33 mouse cellular contexts compared by ENCODE assay signal in genomic region chr10:84807206-84807605, GRCm38 (mm10). TPM values are rescaled to one million over a fixed set of nuclear protein-coding genes. Genes with fewer than 3 reads are reported as not detected.
DNase-seq lines count a peak whose midpoint lies in the region; ATAC-seq and TF ChIP-seq lines count a peak whose summit lies in the region.
"Had no signal": no experiment of that assay in that cellular context is flagged by ENCODE, and none has a peak within 500 bp of the region (broad histone marks: within the 10 kb centered on the region; RNA-seq: fewer than 3 reads in every experiment).

No protein-coding gene starts in this region.

- no peak for ATAC-seq in embryonic facial prominence, embryonic 14.5 days (ENCODE audit: low read depth)
- 0 out of 2 replicates have a peak, but pooled peaks have one; percentile 29 for ATAC-seq in hindbrain, embryonic 12.5 days (ENCODE audit: low FRiP score)
- peak; percentile 16; the same call in 1 of the 2 replicates for ATAC-seq in neural tube, embryonic 14.5 days (ENCODE audit: low read depth)
- ATAC-seq in midbrain, postnatal 0 days (ENCODE audit: low FRiP score), result peak; percentile 17; the same call in 1 of the 2 replicates
- no peak for ATAC-seq in activated CD4-positive, CD25-positive, alpha-beta regulatory T cell, adult 4 months
- ATAC-seq: forebrain, embryonic 13.5 days; intestine, embryonic 15.5 days had no signal

- no peak for TF ChIP-seq CTCF in midbrain, postnatal 0 days (IDR thresholded peaks at IDR 0.05)

- no peaks in the 10 kb centered on the region for H3K4me1 ChIP-seq in embryonic facial prominence, embryonic 14.5 days (ENCODE audit: control insufficient read depth, insufficient read depth, low read length)
- 0 out of 2 replicates have a peak, but pooled peaks cover 4% of the 10 kb centered on the region for H3K4me1 ChIP-seq in embryonic facial prominence, embryonic 10.5 days
- peaks cover 9% of the 10 kb centered on the region for H3K4me1 ChIP-seq in hindbrain, embryonic 12.5 days
- H3K4me1 ChIP-seq in hindbrain, embryonic 10.5 days (replicated peaks), result no peaks in the 10 kb centered on the region
- H3K4me1 ChIP-seq in neural tube, embryonic 14.5 days (ENCODE audit: control insufficient read depth, insufficient read depth, low read length), result no peaks in the 10 kb centered on the region
- 0 out of 2 replicates have a peak, but pooled peaks cover 5% of the 10 kb centered on the region for H3K4me1 ChIP-seq in midbrain, postnatal 0 days (ENCODE audit: insufficient read depth, low read length)
- H3K4me1 ChIP-seq: embryonic facial prominence, embryonic 13.5 days; intestine, embryonic 15.5 days; limb, embryonic 13.5 days; lung, embryonic 15.5 days had no signal

- no peak overlapping the region for H3K4me2 ChIP-seq in embryonic facial prominence, embryonic 14.5 days (ENCODE audit: low read depth, low read length)
- no peak overlapping the region for H3K4me2 ChIP-seq in hindbrain, embryonic 12.5 days (replicated peaks)
- H3K4me2 ChIP-seq in neural tube, embryonic 14.5 days (ENCODE audit: low read depth, low read length), result no peak overlapping the region
- no peak overlapping the region for H3K4me2 ChIP-seq in midbrain, postnatal 0 days (ENCODE audit: low read depth, low read length, poor library complexity, severe bottlenecking)
- H3K4me2 ChIP-seq: embryonic facial prominence, embryonic 13.5 days; forebrain, embryonic 13.5 days; hindbrain, embryonic 15.5 days; intestine, embryonic 15.5 days; limb, embryonic 13.5 days; liver, embryonic 11.5 days; lung, embryonic 15.5 days had no signal

- no peak overlapping the region for H3K9ac ChIP-seq in embryonic facial prominence, embryonic 14.5 days (ENCODE audit: low read depth, low read length)
- H3K9ac ChIP-seq in hindbrain, embryonic 12.5 days, result no peak overlapping the region
- no peak overlapping the region for H3K9ac ChIP-seq in neural tube, embryonic 14.5 days (replicated peaks; ENCODE audit: low read depth, low read length)
- no peak overlapping the region for H3K9ac ChIP-seq in midbrain, postnatal 0 days (replicated peaks; ENCODE audit: low read length, poor library complexity, severe bottlenecking)
- H3K9ac ChIP-seq: embryonic facial prominence, embryonic 13.5 days; forebrain, embryonic 13.5 days; hindbrain, embryonic 15.5 days; intestine, embryonic 15.5 days; limb, embryonic 13.5 days; lung, embryonic 15.5 days had no signal

- H3K4me3 ChIP-seq in embryonic facial prominence, embryonic 14.5 days (ENCODE audit: low read depth, low read length), result no peak overlapping the region
- H3K4me3 ChIP-seq in embryonic facial prominence, embryonic 10.5 days, result no peak overlapping the region
- H3K4me3 ChIP-seq in hindbrain, embryonic 12.5 days, result no peak overlapping the region
- no peak overlapping the region for H3K4me3 ChIP-seq in hindbrain, embryonic 10.5 days
- no peak overlapping the region for H3K4me3 ChIP-seq in neural tube, embryonic 14.5 days (ENCODE audit: low read depth, low read length)
- H3K4me3 ChIP-seq in midbrain, postnatal 0 days (ENCODE audit: low read depth, low read length), result no peak overlapping the region
- H3K4me3 ChIP-seq: embryonic facial prominence, embryonic 13.5 days; erythroblast, embryonic 14.5 days; forebrain, embryonic 13.5 days; hindbrain, embryonic 15.5 days; intestine, embryonic 15.5 days; limb, embryonic 13.5 days; lung, embryonic 15.5 days had no signal

- 70% methylated on average over 9 of the region's 9 CpGs for WGBS in embryonic facial prominence, embryonic 14.5 days
- 84% methylated on average over 9 of the region's 9 CpGs for WGBS in embryonic facial prominence, embryonic 10.5 days
- 69% methylated on average over 9 of the region's 9 CpGs for WGBS in hindbrain, embryonic 12.5 days
- 79% methylated on average over 9 of the region's 9 CpGs for WGBS in hindbrain, embryonic 10.5 days
- WGBS in neural tube, embryonic 14.5 days, result 64% methylated on average over 9 of the region's 9 CpGs
- WGBS in midbrain, postnatal 0 days, result 39% methylated on average over 9 of the region's 9 CpGs

- no peaks in the 10 kb centered on the region for H3K27me3 ChIP-seq in embryonic facial prominence, embryonic 14.5 days (replicated peaks; ENCODE audit: control insufficient read depth, insufficient read depth, low read length)
- H3K27me3 ChIP-seq in embryonic facial prominence, embryonic 10.5 days (replicated peaks; ENCODE audit: low read depth, poor library complexity, severe bottlenecking), result no peaks in the 10 kb centered on the region
- H3K27me3 ChIP-seq in hindbrain, embryonic 12.5 days, result no peaks in the 10 kb centered on the region
- H3K27me3 ChIP-seq in hindbrain, embryonic 10.5 days (ENCODE audit: insufficient read depth, poor library complexity, severe bottlenecking), result no peaks in the 10 kb centered on the region
- no peaks in the 10 kb centered on the region for H3K27me3 ChIP-seq in neural tube, embryonic 14.5 days (ENCODE audit: control insufficient read depth, insufficient read depth, low read length)
- H3K27me3 ChIP-seq in midbrain, postnatal 0 days (ENCODE audit: insufficient read depth, low read length), result no peaks in the 10 kb centered on the region
- H3K27me3 ChIP-seq: embryonic facial prominence, embryonic 13.5 days; forebrain, embryonic 13.5 days; hindbrain, embryonic 15.5 days; intestine, embryonic 15.5 days; limb, embryonic 13.5 days; lung, embryonic 15.5 days had no signal

- peak; percentile 20 for DNase-seq in embryonic facial prominence, embryonic 14.5 days (ENCODE audit: low spot score)
- no peak for DNase-seq in embryonic facial prominence, embryonic 10.5 days (ENCODE audit: low spot score)
- DNase-seq in hindbrain, embryonic 10.5 days (ENCODE audit: low spot score), result no peak
- DNase-seq in neural tube, embryonic 10.5 days (ENCODE audit: extremely low spot score, low spot score), result no peak
- DNase-seq in midbrain, postnatal 0 days (ENCODE audit: low spot score), result peak; percentile 46
- DNase-seq: adrenal gland, postnatal 10 days; cerebellum, adult 11 months; cerebellum, adult 9-10 months; embryo, embryonic 11 days; heart, postnatal 14 days; kidney, adult 8-10 months; kidney, postnatal 4 days; thymus, adult 2 months; thymus, postnatal 4 days had no signal

- H3K36me3 ChIP-seq in embryonic facial prominence, embryonic 14.5 days (ENCODE audit: control insufficient read depth, insufficient read depth, low read length), result no peaks in the 10 kb centered on the region
- no peaks in the 10 kb centered on the region for H3K36me3 ChIP-seq in embryonic facial prominence, embryonic 10.5 days (replicated peaks)
- no peaks in the 10 kb centered on the region for H3K36me3 ChIP-seq in hindbrain, embryonic 12.5 days
- peaks cover 62% of the 10 kb centered on the region for H3K36me3 ChIP-seq in hindbrain, embryonic 10.5 days
- H3K36me3 ChIP-seq in neural tube, embryonic 14.5 days (ENCODE audit: control insufficient read depth, insufficient read depth, low read length), result no peaks in the 10 kb centered on the region
- H3K36me3 ChIP-seq in midbrain, postnatal 0 days (ENCODE audit: insufficient read depth, low read length), result no peaks in the 10 kb centered on the region
- H3K36me3 ChIP-seq: embryonic facial prominence, embryonic 13.5 days; hindbrain, embryonic 15.5 days; intestine, embryonic 15.5 days; limb, embryonic 13.5 days; lung, embryonic 15.5 days had no signal

- no peaks in the 10 kb centered on the region for H3K9me3 ChIP-seq in embryonic facial prominence, embryonic 14.5 days (ENCODE audit: control insufficient read depth, low read length)
- no peaks in the 10 kb centered on the region for H3K9me3 ChIP-seq in embryonic facial prominence, embryonic 10.5 days
- no peaks in the 10 kb centered on the region for H3K9me3 ChIP-seq in hindbrain, embryonic 12.5 days (replicated peaks)
- no peaks in the 10 kb centered on the region for H3K9me3 ChIP-seq in hindbrain, embryonic 10.5 days
- H3K9me3 ChIP-seq in neural tube, embryonic 14.5 days (ENCODE audit: control insufficient read depth, low read length), result no peaks in the 10 kb centered on the region
- H3K9me3 ChIP-seq in midbrain, postnatal 0 days (ENCODE audit: low read length), result no peaks in the 10 kb centered on the region
- H3K9me3 ChIP-seq: embryonic facial prominence, embryonic 13.5 days; forebrain, embryonic 13.5 days; hindbrain, embryonic 15.5 days; intestine, embryonic 15.5 days; limb, embryonic 13.5 days; lung, embryonic 15.5 days had no signal

- H3K27ac ChIP-seq in embryonic facial prominence, embryonic 14.5 days (replicated peaks; ENCODE audit: low read depth, low read length), result no peak overlapping the region
- H3K27ac ChIP-seq in embryonic facial prominence, embryonic 10.5 days (replicated peaks), result no peak overlapping the region
- no peak overlapping the region for H3K27ac ChIP-seq in hindbrain, embryonic 12.5 days
- H3K27ac ChIP-seq in hindbrain, embryonic 10.5 days, result no peak overlapping the region
- no peak overlapping the region for H3K27ac ChIP-seq in neural tube, embryonic 14.5 days (ENCODE audit: low read depth, low read length)
- H3K27ac ChIP-seq in midbrain, postnatal 0 days (ENCODE audit: low read depth, low read length), result no peak overlapping the region
- H3K27ac ChIP-seq: embryonic facial prominence, embryonic 13.5 days; forebrain, embryonic 13.5 days; hindbrain, embryonic 15.5 days; intestine, embryonic 15.5 days; kidney, postnatal 0 days; limb, embryonic 13.5 days; lung, embryonic 15.5 days had no signal

RNA-seq across cellular contexts. Expression of gene Rfx4, which starts 51.3 kb away (rescaled TPM):
- 0.15 and 0.50 TPM in 2 replicates for polyA plus RNA-seq in embryonic facial prominence, embryonic 14.5 days (2014; fragmentation: Nextera tagmentation; extraction: Ambion mirVana)
- polyA plus RNA-seq in embryonic facial prominence, embryonic 10.5 days (2016; fragmentation: Nextera tagmentation; extraction: Ambion mirVana), result 3.8 and 15.5 TPM in 2 replicates
- 40.9 and 49.2 TPM in 2 replicates for polyA plus RNA-seq in hindbrain, embryonic 12.5 days (2016; fragmentation: Nextera tagmentation; extraction: Ambion mirVana)
- 49.2 and 66.6 TPM in 2 replicates for polyA plus RNA-seq in hindbrain, embryonic 10.5 days (2016; fragmentation: Nextera tagmentation; extraction: Ambion mirVana)
- 23.2 and 24.5 TPM in 2 replicates for polyA plus RNA-seq in neural tube, embryonic 14.5 days (2014; fragmentation: Nextera tagmentation; extraction: Ambion mirVana)
- total RNA-seq in midbrain, postnatal 0 days (2014; rRNA removed), result 12.6 and 15.0 TPM in 2 replicates
- 10.2 and 11.6 TPM in 2 replicates for polyA plus RNA-seq in midbrain, postnatal 0 days (2015; fragmentation: Nextera tagmentation; extraction: Ambion mirVana)
- not detected for polyA plus RNA-seq in activated CD4-positive, CD25-positive, alpha-beta regulatory T cell, adult 4 months (2017; shearing (Covaris generic))
- total RNA-seq: gastrocnemius, adult 8-10 months; megakaryocyte progenitor cell, adult 5-6 weeks; monocyte, adult 5-6 weeks; neutrophil, adult 5-6 weeks had no signal
- polyA plus RNA-seq: C2C12; erythroblast, embryonic 14.5 days; heart, embryonic 14.5 days; intestine, embryonic 15.5 days; liver, embryonic 11.5 days; liver, embryonic 16.5 days; lung, embryonic 15.5 days had no signal

Comparison
In these comparisons a context has a peak if more than half of its experiments do, and no peak if none do; other contexts are left out.
1. DNase-seq: peak in embryonic facial prominence, embryonic 14.5 days (single experiment) and midbrain, postnatal 0 days (single experiment); none in embryonic facial prominence, embryonic 10.5 days (single experiment), hindbrain, embryonic 10.5 days (single experiment) and neural tube, embryonic 10.5 days (single experiment).
2. ATAC-seq: peak in hindbrain, embryonic 12.5 days (single experiment), neural tube, embryonic 14.5 days (single experiment) and midbrain, postnatal 0 days (single experiment); none in embryonic facial prominence, embryonic 14.5 days (single experiment) and activated CD4-positive, CD25-positive, alpha-beta regulatory T cell, adult 4 months (single experiment).